Mouse (Mus musculus) adrenal gland, adult 8-10 months (tissue): ENCODE results near the gene Rnf182. TPM values are rescaled to one million over a fixed set of nuclear protein-coding genes. Genes with fewer than 3 reads are reported as not detected.
A peak's percentile ranks its signal among the peaks of the same experiment; 100 is the strongest.

Experiments used
- DNase-seq: peaks from one replicate; pipeline ENCODE4 v3.0.0; 2022
- total RNA-seq, 4 experiments: library from RNA; stranded (reverse); gene quantifications; 2 replicates each; pipeline ENCODE4 v1.2.4; 2022

Gene Rnf182
- 1 to 10 TPM in 2 of 4 experiments, under 1 TPM in 2; 0.23 to 1.3 (median 0.79) TPM for total RNA-seq

DNA sequence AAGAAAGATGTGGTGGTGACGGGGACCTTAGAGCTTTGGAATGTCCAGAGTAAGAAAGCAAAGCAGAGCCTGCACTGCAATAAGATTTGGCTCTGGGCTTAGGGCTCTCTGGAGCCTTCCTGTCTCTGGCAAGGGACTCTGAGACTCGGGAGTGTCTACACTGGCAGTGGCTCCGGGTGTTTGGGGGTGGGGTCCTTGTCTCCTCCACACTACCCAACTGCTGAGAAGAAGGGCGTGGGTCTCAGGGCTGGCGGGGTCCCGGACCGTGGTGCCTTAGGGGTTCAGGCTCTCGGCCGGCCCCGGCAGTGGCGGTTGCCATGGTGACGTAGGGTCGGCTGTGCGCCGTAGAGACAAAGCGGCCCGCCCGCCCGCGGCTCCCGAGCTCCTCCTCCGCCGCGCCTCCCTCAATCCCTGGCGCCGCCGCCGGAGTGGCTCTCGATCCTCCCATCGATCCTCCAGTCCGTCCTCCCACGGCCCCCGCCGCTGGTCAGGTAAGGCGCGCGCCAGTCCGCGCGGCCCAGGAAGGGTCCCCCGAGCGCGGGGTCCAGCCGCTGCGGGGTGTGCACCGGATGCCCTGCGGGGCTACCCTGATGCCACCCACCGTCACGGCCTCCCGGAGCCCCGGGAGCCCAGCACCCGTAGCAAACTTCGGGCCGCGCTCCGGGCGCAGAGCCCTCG, at the start of gene Rnf182:
TSS of gene Rnf182 (plus strand) at position 134 of the 678 bp plus-strand sequence.
- peak; percentile 52 for DNase-seq

DNA sequence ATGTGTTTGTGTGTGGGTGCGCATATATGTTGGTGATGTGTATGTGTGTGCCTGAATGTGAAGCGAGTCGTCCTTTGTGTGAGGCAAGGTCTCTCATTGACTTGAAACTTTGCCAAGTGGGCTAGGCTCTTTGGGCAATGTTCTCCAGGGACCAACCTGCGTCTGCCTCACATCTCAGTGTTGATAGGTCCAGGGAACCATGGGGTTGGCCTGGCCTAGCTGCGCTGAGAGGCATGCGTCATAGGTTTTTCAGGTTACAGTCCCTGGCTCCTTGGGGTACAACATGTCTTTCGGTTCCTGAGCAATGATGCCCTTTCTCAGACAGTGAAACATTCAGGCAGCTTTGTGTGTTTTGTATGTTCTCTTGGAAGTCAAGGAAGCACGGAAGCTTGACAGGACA, 49.3 kb upstream of the Rnf182 start:
- DNase-seq = no peak

GRCm38 (mm10) chr13:43567141-43567891, 48.2 kb upstream of the Rnf182 start:
- no peak for DNase-seq

GRCm38 (mm10) chr13:43573979-43574378, 41.5 kb upstream of the Rnf182 start:
- DNase-seq = no peak

- DNase-seq = no peak
Measured at GRCm38 (mm10) chr13:43575431-43575830, 40.1 kb upstream of the Rnf182 start.

GRCm38 (mm10) chr13:43577254-43577653, 38.3 kb upstream of the Rnf182 start:
- DNase-seq = no peak

DNA sequence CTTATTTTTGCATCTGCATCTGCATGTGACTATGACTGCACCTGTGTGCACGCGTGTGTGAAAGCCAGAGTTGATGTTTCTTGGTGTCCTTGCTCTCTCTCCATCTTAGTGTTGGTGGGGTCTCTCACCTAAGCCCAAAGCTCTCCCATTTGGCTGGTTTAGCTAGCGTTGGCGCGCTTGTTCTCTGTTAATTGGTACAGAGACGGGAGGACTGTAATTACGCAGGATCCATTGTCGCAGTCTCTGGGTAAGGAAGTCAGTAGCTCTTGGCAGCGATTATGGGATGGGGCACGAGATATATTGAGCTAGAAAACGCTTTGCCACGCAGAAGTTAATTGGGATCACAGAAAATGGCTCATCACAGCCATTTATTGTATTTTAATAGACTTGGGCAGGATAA, 37.7 kb upstream of the Rnf182 start:
- DNase-seq = no peak

- no peak for DNase-seq
Measured at GRCm38 (mm10) chr13:43579740-43580139, 35.8 kb upstream of the Rnf182 start.

DNA sequence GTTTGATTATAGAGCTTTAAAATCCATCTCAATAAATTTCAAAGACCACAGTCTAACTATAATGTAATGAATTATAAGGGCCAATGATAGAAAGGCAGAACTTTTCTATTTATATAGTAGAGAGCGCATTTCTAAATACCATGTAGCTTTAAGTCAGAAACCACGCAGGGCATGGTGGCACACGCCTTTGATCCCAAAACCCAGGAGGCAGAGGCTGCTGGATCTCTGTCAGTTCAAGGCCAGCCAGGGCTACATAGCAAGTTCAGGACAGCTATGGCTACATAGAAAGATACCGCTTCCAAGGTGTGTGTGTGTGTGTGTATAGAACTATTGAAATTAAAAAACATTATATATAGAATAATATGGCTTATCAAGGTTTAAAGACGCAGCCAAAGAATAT, 34.8 kb upstream of the Rnf182 start:
- DNase-seq = no peak

GRCm38 (mm10) chr13:43582961-43583360, 32.5 kb upstream of the Rnf182 start:
- DNase-seq = no peak

GRCm38 (mm10) chr13:43583504-43583903, 32.0 kb upstream of the Rnf182 start:
- no peak for DNase-seq

GRCm38 (mm10) chr13:43585335-43585734, 30.2 kb upstream of the Rnf182 start:
- DNase-seq = no peak

GRCm38 (mm10) chr13:43586966-43587365, 28.5 kb upstream of the Rnf182 start:
- no peak for DNase-seq

- DNase-seq = no peak
Measured at GRCm38 (mm10) chr13:43587844-43588840, 27.4 kb upstream of the Rnf182 start.

GRCm38 (mm10) chr13:43591828-43592680, 23.5 kb upstream of the Rnf182 start:
- no peak for DNase-seq

DNA sequence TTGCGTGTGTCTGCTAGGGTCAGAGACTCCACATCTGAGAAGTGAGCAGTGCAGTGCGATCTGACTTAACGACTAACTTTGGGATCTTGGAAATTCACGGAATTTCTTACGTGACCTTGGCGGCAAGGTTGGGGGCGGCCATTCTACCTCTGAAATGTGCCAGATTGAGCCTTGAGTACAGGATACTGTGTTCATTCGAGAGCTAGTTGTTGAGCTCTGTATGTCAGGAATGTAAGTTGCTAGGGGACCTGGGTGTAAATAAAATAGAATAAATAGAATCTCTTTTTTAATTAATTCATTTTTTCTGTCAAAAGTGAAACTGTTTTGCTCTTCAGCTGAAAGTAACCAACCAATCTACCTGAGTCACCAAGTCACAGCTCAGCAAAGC, 22.8 kb upstream of the Rnf182 start:
- DNase-seq = no peak

GRCm38 (mm10) chr13:43595896-43596295, 19.6 kb upstream of the Rnf182 start:
- DNase-seq = peak; percentile 30

DNA sequence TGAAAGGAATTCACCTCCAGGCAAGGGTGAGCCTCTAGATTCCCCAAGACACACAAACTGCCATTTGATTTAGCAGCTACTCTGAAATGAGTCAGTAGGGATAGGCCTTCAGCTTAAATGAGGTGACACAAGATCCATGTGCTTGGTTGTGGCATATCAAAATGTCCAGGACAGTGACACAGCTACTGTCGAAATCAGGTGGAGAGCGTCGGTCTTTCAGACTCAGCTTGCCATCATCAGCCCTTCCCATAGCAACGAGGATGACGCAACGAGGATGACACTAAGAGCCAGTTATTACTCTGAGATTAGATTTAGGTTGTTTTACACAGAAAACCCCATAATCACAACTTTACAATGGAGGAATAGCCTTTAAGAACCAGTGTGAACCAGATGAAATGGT, 14.5 kb upstream of the Rnf182 start:
- DNase-seq = no peak

- no peak for DNase-seq
Measured at GRCm38 (mm10) chr13:43602440-43602839, 13.1 kb upstream of the Rnf182 start.

DNA sequence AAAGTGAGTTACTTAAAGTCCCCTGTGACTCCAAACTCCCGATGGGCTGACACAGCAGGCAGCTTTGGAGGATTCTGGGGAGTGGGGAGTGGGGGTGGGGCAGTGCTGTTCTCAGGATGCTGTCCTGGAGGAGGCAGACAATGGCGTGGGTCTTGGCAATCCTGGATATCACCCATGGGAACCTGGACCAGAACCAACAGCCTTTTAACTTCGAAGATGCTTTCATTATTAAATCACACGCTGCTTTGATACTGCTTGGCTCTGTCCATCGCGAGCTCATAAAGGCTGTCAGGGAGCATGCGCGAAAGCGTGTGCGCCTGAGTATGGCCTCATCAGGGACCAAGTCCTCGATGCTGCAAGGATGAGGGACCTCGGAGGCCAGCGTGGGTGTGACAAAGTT, 12.5 kb upstream of the Rnf182 start:
- DNase-seq = no peak

GRCm38 (mm10) chr13:43608854-43609253, 6.7 kb upstream of the Rnf182 start:
- DNase-seq = no peak

DNA sequence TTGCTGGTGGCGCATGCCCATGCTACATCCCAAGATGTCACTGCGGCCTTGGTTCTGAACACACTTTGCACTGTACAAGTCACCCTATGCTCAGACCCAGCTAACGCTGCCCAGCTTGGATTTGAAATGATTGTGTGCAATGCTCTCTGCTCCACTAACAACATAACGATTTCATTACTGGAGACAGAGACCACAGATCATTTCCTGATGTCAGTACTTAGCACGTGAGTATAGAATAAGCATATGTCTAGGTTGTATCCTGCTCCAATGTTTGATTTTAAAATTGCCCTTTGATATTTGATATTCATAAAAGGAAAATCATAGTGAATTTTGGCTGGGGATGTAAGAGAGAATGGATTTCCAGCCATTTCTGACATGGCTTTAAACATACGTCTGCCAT, 3.5 kb upstream of the Rnf182 start:
- DNase-seq = no peak
